Mouse (Mus musculus) E14TG2a.4 (cell line): Measurements from ENCODE around the gene Tgtp2.

ENCODE experiments used
- H3K27me3 ChIP-seq: 2 replicates; pipeline ENCODE4 v1.6.1; 2014; ENCODE audit warnings: low read length, control low read depth; ENCODE audit not compliant: insufficient read depth
- H3K36me3 ChIP-seq: 2 replicates; pipeline ENCODE4 v1.6.1; 2014; ENCODE audit warnings: low read length, control low read depth; ENCODE audit not compliant: insufficient read depth
- H3K4me1 ChIP-seq: replicated peaks from 2 replicates; pipeline ENCODE4 v1.6.1; 2014; ENCODE audit warnings: low read depth, low read length, control low read depth
- H3K4me3 ChIP-seq: replicated peaks from 2 replicates; pipeline ENCODE4 v1.5.1; 2014; ENCODE audit warnings: mild to moderate bottlenecking, low read length
- H3K9me3 ChIP-seq: 2 replicates; pipeline ENCODE4 v1.6.1; 2014; ENCODE audit warnings: low read length, control low read depth
- CTCF ChIP-seq: conservative IDR thresholded peaks from 2 replicates; pipeline ENCODE4 v1.5.1; 2014; ENCODE audit warnings: low read length
- NANOG ChIP-seq: IDR thresholded peaks from 2 replicates; pipeline ENCODE4 v1.6.1; 2014; ENCODE audit warnings: borderline replicate concordance, low read length, mixed read lengths
- POU5F1 ChIP-seq: IDR thresholded peaks from 2 replicates; pipeline ENCODE4 v1.6.1; 2014; ENCODE audit warnings: low read length, borderline replicate concordance

Tgtp2 gene

DNA sequence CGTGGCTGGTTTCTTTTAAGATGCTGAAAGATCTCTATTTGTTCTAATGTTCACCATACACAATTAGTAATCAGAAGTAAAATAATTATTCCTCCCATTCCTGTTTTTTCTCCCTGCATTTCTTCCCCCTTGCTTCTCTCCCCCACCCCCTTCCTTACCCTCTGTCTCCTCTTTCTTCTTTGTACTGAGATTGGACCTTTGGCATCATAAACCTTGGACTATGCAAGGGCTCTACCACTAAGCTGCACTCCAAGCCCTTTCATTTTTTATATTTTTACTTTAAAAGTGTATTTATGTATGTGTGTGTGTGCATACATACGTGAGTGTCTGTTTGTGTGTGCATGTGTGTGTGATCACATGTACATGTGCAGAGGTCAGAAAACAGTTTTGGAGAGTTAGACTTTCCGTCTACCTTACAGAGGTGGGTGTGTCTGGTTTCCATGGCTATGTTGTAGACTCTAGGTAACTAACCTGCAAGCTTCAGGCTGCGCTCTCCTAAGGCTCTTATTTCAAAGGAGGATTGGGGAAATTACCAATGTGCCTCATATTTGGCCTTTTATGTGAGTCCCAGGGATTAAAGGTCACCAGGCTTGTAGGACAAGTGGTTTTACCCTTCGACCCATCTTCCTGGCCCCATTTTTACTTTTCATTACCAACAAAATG lies 25.1 kb upstream of the Tgtp2 start:
- Histone ChIP-seq H3K4me1 (peaks cover 24% of the 10 kb centered on the region), H3K36me3 (no peaks in the 10 kb centered on the region), H3K4me3 (no peak overlapping the region), H3K27me3 (peaks cover 9% of the 10 kb centered on the region; the same call in 1 of the 2 replicates), H3K9me3 (no peaks in the 10 kb centered on the region)
- TF ChIP-seq NANOG, result no peak
- TF ChIP-seq CTCF, result no peak
- no peak for TF ChIP-seq POU5F1

DNA sequence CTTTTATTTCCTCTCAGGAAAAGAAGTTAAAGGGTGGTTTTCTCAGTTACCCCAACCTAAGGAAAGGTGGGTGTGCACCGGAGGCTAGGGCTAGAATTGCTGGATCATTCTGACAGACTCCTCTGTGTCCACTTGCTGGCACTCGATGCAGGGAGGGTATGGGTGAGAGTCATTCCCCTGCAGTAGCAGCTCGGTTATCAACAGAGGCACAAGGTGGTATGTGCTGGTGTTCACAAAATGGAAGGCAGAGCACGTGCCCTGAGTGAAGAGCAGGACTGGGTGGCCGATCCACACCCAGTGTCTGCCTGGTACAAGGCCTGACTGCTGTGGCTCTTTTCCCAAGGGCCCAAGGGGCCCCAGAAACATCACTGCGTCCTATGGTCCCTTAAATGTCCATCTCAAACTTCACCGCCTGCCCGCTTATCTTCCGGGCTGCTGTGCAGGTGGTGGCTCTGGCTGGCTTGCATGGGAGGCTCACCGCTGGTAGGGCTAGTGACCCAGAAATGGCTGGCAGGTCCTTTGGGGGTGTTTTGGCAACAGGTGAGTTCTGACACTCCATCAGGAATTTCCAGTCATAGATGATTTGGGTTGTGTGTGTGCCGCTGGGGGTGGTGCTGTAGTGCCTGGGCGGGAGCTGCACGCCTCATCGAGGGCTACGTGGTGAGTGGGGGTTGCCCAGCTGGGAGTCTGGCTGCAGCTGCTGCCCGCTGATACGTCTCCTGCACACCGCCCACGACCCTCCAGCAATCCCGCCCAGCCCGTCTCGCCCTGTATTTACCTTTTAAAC lies 24.0 kb upstream of the Tgtp2 start:
- no peaks in the 10 kb centered on the region for H3K36me3 ChIP-seq
- no peaks in the 10 kb centered on the region for H3K9me3 ChIP-seq
- peak overlapping the region; percentile 70 for H3K4me3 ChIP-seq
- H3K27me3 ChIP-seq, result peaks cover 9% of the 10 kb centered on the region; the same call in 1 of the 2 replicates
- no peak for TF ChIP-seq CTCF
- no peak for TF ChIP-seq POU5F1
- no peak for TF ChIP-seq NANOG
- peaks cover 24% of the 10 kb centered on the region for H3K4me1 ChIP-seq

DNA sequence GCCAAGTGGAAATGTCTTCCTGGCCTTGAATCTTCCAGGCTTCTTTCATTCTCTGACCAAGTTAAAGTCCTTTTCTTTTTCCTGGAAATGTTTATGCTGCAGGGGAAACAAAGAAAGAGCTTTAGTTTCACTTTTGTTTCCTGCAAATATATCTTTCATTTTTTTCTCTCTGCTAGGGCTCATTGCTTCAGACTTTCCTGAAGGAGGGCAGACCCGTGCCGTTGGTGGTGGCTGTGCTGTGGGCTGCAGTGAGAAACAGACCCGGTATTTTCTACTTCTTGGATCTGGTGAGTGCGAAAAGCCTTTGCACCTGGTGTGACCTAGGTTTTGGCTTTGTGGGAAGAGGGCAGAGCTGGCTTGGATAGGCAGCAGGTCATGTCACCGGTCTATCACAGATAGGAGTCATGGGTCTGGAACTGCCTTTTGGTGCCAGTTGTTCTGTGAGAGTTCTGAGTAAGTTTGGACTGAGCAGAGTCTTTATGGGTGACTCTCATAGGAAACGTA lies 22.9 kb upstream of the Tgtp2 start:
- H3K27me3 ChIP-seq, result peaks cover 9% of the 10 kb centered on the region; the same call in 1 of the 2 replicates
- H3K4me3 ChIP-seq, result no peak overlapping the region
- H3K9me3 ChIP-seq, result no peaks in the 10 kb centered on the region
- TF ChIP-seq POU5F1 (no peak), NANOG (no peak), CTCF (no peak)
- H3K4me1 ChIP-seq, result peaks cover 24% of the 10 kb centered on the region
- H3K36me3 ChIP-seq, result no peaks in the 10 kb centered on the region

DNA sequence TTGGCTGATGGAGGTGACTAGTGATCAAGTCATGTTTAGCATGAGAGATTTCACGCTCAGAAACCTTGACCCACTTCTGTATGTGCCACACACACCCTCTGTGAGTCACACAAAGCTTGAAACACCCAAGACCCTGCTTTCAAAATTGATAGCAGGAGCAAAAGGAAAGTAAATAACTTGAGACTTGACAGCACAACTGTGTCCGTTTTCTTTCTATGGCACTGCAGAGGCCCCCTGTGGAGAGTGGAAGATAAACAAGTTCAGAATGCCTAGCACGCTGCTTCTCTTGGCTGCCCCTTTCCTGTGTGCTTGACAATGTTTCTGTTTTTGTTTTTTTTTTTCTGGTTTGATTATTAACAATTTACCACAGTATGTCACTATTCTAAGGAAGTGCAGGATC lies 20.9 kb upstream of the Tgtp2 start:
- H3K36me3 ChIP-seq, result no peaks in the 10 kb centered on the region

DNA sequence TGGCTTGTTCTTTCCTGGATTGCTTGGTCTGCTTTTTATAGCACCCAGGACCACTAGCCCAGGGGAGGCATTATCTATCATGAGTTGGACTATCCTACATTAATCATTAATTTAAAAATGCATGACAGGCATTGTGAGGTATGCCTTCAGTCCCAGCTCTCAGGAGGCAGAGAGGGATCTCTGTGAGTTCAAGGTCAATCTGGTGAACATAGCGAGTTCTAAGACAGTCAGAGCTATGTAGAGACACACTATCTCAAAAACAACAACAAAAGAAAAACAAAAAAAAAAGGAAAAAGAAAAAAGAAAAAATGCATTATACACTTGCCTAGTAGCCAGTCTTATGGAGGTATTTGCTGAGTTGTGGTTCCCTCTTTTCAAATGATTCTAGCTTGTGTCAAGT lies 20.4 kb upstream of the Tgtp2 start:
- no peak for TF ChIP-seq CTCF
- no peak for TF ChIP-seq NANOG
- TF ChIP-seq POU5F1, result no peak
- H3K4me3 ChIP-seq, result no peak overlapping the region
- peaks cover 9% of the 10 kb centered on the region; the same call in 1 of the 2 replicates for H3K27me3 ChIP-seq
- peaks cover 17% of the 10 kb centered on the region for H3K4me1 ChIP-seq
- H3K36me3 ChIP-seq, result no peaks in the 10 kb centered on the region
- no peaks in the 10 kb centered on the region for H3K9me3 ChIP-seq

More for the DNA sequence above, 20.9 kb upstream of the Tgtp2 start:
- H3K27me3 ChIP-seq, result peaks cover 9% of the 10 kb centered on the region; the same call in 1 of the 2 replicates
- no peaks in the 10 kb centered on the region for H3K9me3 ChIP-seq
- H3K4me1 ChIP-seq, result peaks cover 20% of the 10 kb centered on the region
- no peak for TF ChIP-seq CTCF
- no peak for TF ChIP-seq NANOG
- TF ChIP-seq POU5F1, result no peak
- no peak overlapping the region for H3K4me3 ChIP-seq

DNA sequence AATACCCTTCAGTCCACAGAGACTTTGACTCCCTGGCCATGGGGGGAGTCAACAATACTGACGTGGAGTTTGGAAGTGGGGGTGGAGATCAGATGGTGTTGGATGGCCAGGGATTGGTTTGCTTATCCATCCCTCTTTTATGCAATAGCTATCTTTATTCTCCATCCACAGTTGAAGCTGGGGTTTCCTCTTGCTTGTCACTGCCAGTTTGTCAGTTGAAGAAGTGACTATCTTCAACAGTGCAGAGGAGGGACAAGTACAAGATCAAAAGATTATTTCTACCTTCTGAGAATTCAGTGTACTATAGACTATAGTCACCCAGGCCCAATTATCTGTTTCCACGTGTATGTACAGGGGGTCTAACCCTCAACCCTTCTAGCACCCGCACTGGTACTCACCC lies 19.8 kb upstream of the Tgtp2 start:
- Histone ChIP-seq H3K27me3 (peaks cover 9% of the 10 kb centered on the region; the same call in 1 of the 2 replicates), H3K4me3 (no peak overlapping the region), H3K36me3 (no peaks in the 10 kb centered on the region), H3K9me3 (no peaks in the 10 kb centered on the region), H3K4me1 (peaks cover 12% of the 10 kb centered on the region)
- no peak for TF ChIP-seq CTCF
- no peak for TF ChIP-seq POU5F1
- TF ChIP-seq NANOG, result no peak

DNA sequence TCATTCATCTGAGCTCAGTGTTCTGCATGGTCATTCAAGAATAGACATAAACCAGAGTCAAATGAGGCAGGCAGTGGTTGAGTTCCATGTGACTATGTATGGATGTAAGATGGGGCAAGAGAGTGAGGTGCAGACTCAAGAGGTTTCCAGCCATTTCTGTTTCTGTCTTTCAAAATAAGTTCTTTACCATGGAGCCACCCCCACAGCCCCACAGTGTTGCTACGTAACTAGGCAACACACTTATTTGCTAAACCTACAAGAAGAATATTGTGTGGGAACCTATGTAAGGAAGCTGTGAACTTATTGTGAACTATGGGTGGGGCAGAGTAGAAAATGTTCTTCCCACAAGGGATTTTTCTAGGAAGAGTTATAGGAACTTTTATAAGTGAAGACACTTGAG lies 19.1 kb upstream of the Tgtp2 start:
- H3K9me3 ChIP-seq, result no peaks in the 10 kb centered on the region
- H3K4me3 ChIP-seq, result no peak overlapping the region
- peaks cover 5% of the 10 kb centered on the region for H3K4me1 ChIP-seq
- no peaks in the 10 kb centered on the region for H3K36me3 ChIP-seq
- peaks cover 9% of the 10 kb centered on the region; the same call in 1 of the 2 replicates for H3K27me3 ChIP-seq
- TF ChIP-seq CTCF (no peak), NANOG (no peak), POU5F1 (no peak)

DNA sequence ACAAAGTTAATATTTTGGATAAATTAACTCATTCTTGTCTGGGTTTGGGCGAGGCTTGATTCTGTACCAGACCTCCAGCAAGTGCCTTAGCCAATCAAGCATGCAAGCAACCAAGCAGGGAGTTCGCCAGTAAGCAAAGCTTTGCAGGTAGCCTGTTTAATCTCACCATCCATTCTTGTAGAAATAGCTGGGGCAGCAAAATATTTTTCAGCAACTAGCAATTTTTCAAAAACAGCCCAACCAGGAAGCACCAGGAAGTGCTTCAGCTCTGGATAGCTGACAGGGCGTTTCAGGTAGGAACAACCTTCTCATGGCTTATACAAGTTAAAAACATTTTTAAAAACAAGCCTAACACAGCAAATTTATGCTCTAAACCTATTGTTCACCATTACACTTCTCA lies 17.9 kb upstream of the Tgtp2 start:
- no peaks in the 10 kb centered on the region for H3K9me3 ChIP-seq
- H3K27me3 ChIP-seq, result peaks cover under 1% of the 10 kb centered on the region; the same call in 1 of the 2 replicates
- TF ChIP-seq NANOG (no peak), CTCF (no peak), POU5F1 (no peak)
- H3K4me3 ChIP-seq, result no peak overlapping the region
- no peaks in the 10 kb centered on the region for H3K36me3 ChIP-seq
- no peaks in the 10 kb centered on the region for H3K4me1 ChIP-seq

DNA sequence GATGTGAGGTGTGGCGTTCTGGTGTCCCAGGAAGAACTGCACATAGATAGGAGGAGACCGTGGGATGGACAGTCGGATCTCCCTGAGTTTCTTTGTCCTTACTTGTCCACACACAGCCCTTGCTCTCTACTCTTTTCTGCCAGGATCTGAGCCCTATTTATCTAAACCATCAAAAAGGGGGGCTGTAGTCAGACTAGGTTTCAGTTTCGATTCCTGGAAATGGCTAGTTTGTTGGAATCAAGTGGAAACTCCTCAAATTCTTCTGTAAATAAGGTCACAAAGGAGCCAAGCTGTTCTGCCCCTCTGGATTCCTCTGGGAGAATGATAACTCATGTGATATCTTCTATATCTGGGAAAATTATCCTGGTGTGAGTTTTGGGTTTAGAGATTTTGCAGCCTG lies 17.4 kb upstream of the Tgtp2 start:
- no peaks in the 10 kb centered on the region for H3K4me1 ChIP-seq
- no peaks in the 10 kb centered on the region; the same call in 1 of the 2 replicates for H3K27me3 ChIP-seq
- no peaks in the 10 kb centered on the region for H3K36me3 ChIP-seq
- H3K9me3 ChIP-seq, result no peaks in the 10 kb centered on the region
- no peak overlapping the region for H3K4me3 ChIP-seq
- TF ChIP-seq NANOG, result no peak
- no peak for TF ChIP-seq POU5F1
